Mouse (Mus musculus): ENCODE results near the gene Mettl21a. TPM values are rescaled to one million over a fixed set of nuclear protein-coding genes. Genes with fewer than 3 reads are reported as not detected.

The Mettl21a gene
- polyA plus RNA-seq, 1 experiment from 2014 or later, result 16.3 TPM

GRCm38 (mm10) chr1:64625214-64625613 lies 8.2 kb upstream of the Mettl21a start:
- Histone ChIP-seq H3K4me3 (replicated peaks; ENCODE audit: low read depth, low read length) (no peak overlapping the region), H3K9me3 (replicated peaks; ENCODE audit: low read length) (no peaks in the 10 kb centered on the region), H3K4me1 (replicated peaks; ENCODE audit: insufficient read depth, low read length) (0 out of 2 replicates have a peak, but pooled peaks cover 3% of the 10 kb centered on the region), H3K9ac (ENCODE audit: low read depth, low read length) (no peak overlapping the region), H3K27me3 (ENCODE audit: insufficient read depth, low read length) (no peaks in the 10 kb centered on the region), H3K4me2 (ENCODE audit: low read length) (no peak overlapping the region), H3K27ac (no peak overlapping the region), H3K36me3 (ENCODE audit: insufficient read depth, low read length) (no peaks in the 10 kb centered on the region)
- no peak for ATAC-seq (replicated peaks; ENCODE audit: low FRiP score, low read depth)
- no peak for DNase-seq (ENCODE audit: low spot score)
- TF ChIP-seq CTCF (IDR thresholded peaks at IDR 0.05; ENCODE audit: low read depth), result no peak

DNA sequence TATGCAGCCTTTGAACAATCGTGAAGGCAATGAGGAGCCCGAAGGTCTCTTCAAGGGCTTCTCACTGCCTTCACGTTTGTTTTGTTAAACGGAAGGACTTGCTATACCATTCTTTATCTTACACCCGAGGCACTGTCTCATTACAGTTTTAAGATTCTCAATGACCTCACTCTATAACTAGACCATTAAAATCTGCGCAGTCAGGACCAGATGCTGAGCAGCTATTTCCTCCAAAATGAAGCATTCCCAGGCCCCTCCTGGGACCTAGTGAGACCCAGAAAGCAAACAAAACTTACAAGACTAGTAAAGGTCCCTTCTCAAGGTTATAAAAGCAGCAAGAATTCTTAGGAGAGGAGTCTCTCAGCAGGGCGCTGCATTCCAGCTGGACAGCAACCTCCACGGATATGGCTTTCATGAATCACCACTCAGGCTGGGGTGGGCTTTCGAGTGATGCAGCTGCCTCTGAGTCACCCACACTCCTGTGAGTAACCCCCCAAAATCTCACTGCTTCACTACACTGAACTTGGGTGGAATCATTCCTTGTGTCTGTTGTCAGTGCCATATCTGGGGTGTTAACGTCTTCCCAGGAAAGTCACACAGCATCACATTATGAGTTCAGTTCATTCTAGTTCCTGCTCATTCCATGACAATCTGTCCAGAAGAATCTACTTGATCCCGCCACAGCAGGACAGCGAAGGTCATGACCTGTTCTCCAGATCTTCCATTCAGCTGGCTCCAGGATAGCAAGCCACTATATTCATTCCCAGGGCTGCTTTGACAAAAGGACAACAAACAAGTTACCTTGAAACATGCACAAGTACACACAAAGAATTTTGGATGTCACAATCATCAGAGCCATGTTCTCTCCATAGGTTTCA lies 6.8 kb upstream of the Mettl21a start:
- Histone ChIP-seq H3K36me3 (ENCODE audit: insufficient read depth, low read length) (no peaks in the 10 kb centered on the region), H3K27me3 (ENCODE audit: insufficient read depth, low read length) (no peaks in the 10 kb centered on the region), H3K9ac (ENCODE audit: low read depth, low read length) (no peak overlapping the region), H3K4me1 (replicated peaks; ENCODE audit: insufficient read depth, low read length) (0 out of 2 replicates have a peak, but pooled peaks cover 3% of the 10 kb centered on the region), H3K4me3 (replicated peaks; ENCODE audit: low read depth, low read length) (no peak overlapping the region), H3K4me2 (ENCODE audit: low read length) (no peak overlapping the region), H3K27ac (no peak overlapping the region), H3K9me3 (replicated peaks; ENCODE audit: low read length) (no peaks in the 10 kb centered on the region)
- DNase-seq (ENCODE audit: low spot score) (peak; percentile 40), ATAC-seq (replicated peaks; ENCODE audit: low FRiP score, low read depth) (no peak)
- 50% methylated on average over 12 of the region's 12 CpGs for WGBS
- TF ChIP-seq CTCF (IDR thresholded peaks at IDR 0.05; ENCODE audit: low read depth), result no peak

GRCm38 (mm10) chr1:64621116-64621515 lies 4.1 kb upstream of the Mettl21a start:
- no peak overlapping the region for H3K4me3 ChIP-seq (replicated peaks; ENCODE audit: low read depth, low read length)
- no peaks in the 10 kb centered on the region for H3K9me3 ChIP-seq (replicated peaks; ENCODE audit: low read length)
- DNase-seq (ENCODE audit: low spot score), result no peak
- no peak for TF ChIP-seq CTCF (IDR thresholded peaks at IDR 0.05; ENCODE audit: low read depth)
- H3K27ac ChIP-seq, result no peak overlapping the region
- H3K36me3 ChIP-seq (ENCODE audit: insufficient read depth, low read length), result no peaks in the 10 kb centered on the region
- no peak overlapping the region for H3K9ac ChIP-seq (ENCODE audit: low read depth, low read length)
- H3K4me1 ChIP-seq (replicated peaks; ENCODE audit: insufficient read depth, low read length), result 0 out of 2 replicates have a peak, but pooled peaks cover 7% of the 10 kb centered on the region
- 77% methylated on average over 5 of the region's 5 CpGs for WGBS
- ATAC-seq (replicated peaks; ENCODE audit: low FRiP score, low read depth), result no peak
- H3K27me3 ChIP-seq (ENCODE audit: insufficient read depth, low read length), result no peaks in the 10 kb centered on the region
- H3K4me2 ChIP-seq (ENCODE audit: low read length), result no peak overlapping the region

DNA sequence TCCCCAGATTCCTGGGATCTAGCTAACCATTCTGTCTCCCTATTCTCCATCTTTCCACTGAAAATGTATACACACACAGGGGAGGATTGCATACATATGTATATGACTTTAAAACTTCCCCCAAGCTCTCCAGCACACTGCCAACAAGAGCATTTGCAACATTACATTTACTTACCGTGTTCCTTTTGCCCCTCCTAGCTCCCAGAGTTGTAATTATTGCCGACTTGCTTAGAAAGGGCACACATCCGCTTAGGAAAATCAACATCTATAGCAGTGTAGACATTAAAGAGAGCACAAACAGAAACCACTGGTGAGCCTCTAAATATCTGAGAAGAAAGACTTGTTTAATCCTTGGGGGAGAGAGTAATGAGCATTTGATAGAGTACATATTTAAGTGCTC lies 1.2 kb upstream of the Mettl21a start:
- H3K9ac ChIP-seq (ENCODE audit: low read depth, low read length), result peak overlapping the region; percentile 87; the same call in 1 of the 2 replicates
- H3K27ac ChIP-seq, result 0 out of 2 replicates have a peak overlapping the region, but pooled peaks have one; percentile 96
- H3K27me3 ChIP-seq (ENCODE audit: insufficient read depth, low read length), result no peaks in the 10 kb centered on the region
- H3K4me2 ChIP-seq (ENCODE audit: low read length), result peak overlapping the region; percentile 90
- H3K4me1 ChIP-seq (replicated peaks; ENCODE audit: insufficient read depth, low read length), result 0 out of 2 replicates have a peak, but pooled peaks cover 5% of the 10 kb centered on the region
- no peak for TF ChIP-seq CTCF (IDR thresholded peaks at IDR 0.05; ENCODE audit: low read depth)
- H3K9me3 ChIP-seq (replicated peaks; ENCODE audit: low read length), result no peaks in the 10 kb centered on the region
- H3K36me3 ChIP-seq (ENCODE audit: insufficient read depth, low read length), result no peaks in the 10 kb centered on the region
- DNase-seq (ENCODE audit: low spot score) (no peak), ATAC-seq (replicated peaks; ENCODE audit: low FRiP score, low read depth) (no peak)
- WGBS, result 36% methylated on average over 3 of the region's 3 CpGs
- H3K4me3 ChIP-seq (replicated peaks; ENCODE audit: low read depth, low read length), result peak overlapping the region; percentile 85; the same call in 1 of the 2 replicates

DNA sequence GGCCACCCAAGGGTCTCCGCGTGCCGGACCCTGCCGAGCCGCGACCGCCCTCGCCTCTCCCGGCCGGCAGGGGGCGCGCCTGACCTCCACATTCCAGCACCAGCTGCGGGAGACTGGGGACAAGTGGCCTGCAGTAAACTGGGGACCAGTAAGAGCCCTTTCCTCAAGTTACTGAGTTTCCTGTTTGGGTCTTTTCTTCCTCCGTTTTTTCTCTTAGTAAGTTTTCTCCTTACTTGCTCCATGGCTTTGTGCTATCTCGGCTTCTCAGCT lies 608 bp upstream of the Mettl21a start:
- under 1% methylated on average over 15 of the region's 15 CpGs for WGBS
- Histone ChIP-seq H3K27me3 (ENCODE audit: insufficient read depth, low read length) (no peaks in the 10 kb centered on the region), H3K27ac (peak overlapping the region; percentile 96), H3K4me2 (ENCODE audit: low read length) (peak overlapping the region; percentile 90), H3K4me1 (replicated peaks; ENCODE audit: insufficient read depth, low read length) (0 out of 2 replicates have a peak, but pooled peaks cover 4% of the 10 kb centered on the region), H3K9ac (ENCODE audit: low read depth, low read length) (peak overlapping the region; percentile 87), H3K9me3 (replicated peaks; ENCODE audit: low read length) (no peaks in the 10 kb centered on the region), H3K36me3 (ENCODE audit: insufficient read depth, low read length) (no peaks in the 10 kb centered on the region), H3K4me3 (replicated peaks; ENCODE audit: low read depth, low read length) (peak overlapping the region; percentile 85)
- ATAC-seq (replicated peaks; ENCODE audit: low FRiP score, low read depth) (peak; percentile 81), DNase-seq (ENCODE audit: low spot score) (peak; percentile 91)
- TF ChIP-seq CTCF (IDR thresholded peaks at IDR 0.05; ENCODE audit: low read depth), result peak; percentile 96

GRCm38 (mm10) chr1:64616531-64616880 lies 536 bp downstream of the Mettl21a start:
- no peak for TF ChIP-seq CTCF (IDR thresholded peaks at IDR 0.05; ENCODE audit: low read depth)
- peak overlapping the region; percentile 85 for H3K4me3 ChIP-seq (replicated peaks; ENCODE audit: low read depth, low read length)
- H3K36me3 ChIP-seq (ENCODE audit: insufficient read depth, low read length), result 0 out of 2 replicates have a peak, but pooled peaks cover 3% of the 10 kb centered on the region
- 2% methylated on average over 8 of the region's 8 CpGs for WGBS
- DNase-seq (ENCODE audit: low spot score) (peak; percentile 44), ATAC-seq (replicated peaks; ENCODE audit: low FRiP score, low read depth) (no peak)
- H3K4me1 ChIP-seq (replicated peaks; ENCODE audit: insufficient read depth, low read length), result 0 out of 2 replicates have a peak, but pooled peaks cover 4% of the 10 kb centered on the region
- peak overlapping the region; percentile 96 for H3K27ac ChIP-seq
- peak overlapping the region; percentile 90 for H3K4me2 ChIP-seq (ENCODE audit: low read length)
- peak overlapping the region; percentile 87 for H3K9ac ChIP-seq (ENCODE audit: low read depth, low read length)
- H3K9me3 ChIP-seq (replicated peaks; ENCODE audit: low read length), result no peaks in the 10 kb centered on the region
- H3K27me3 ChIP-seq (ENCODE audit: insufficient read depth, low read length), result no peaks in the 10 kb centered on the region

Measured in kidney, postnatal 0 days (tissue).